Mouse (Mus musculus) erythroblast, embryonic 14.5 days (primary cell): ENCODE measurements around the gene Fam241b. TPM values are rescaled to one million over a fixed set of nuclear protein-coding genes. Genes with fewer than 3 reads are reported as not detected.
"Not testable (repeated sequence)": the region's sequence is repeated elsewhere in the genome, so short reads cannot be mapped to it uniquely, and the experiment has no call there.

ENCODE experiments used
- H3K27me3 ChIP-seq: 2 replicates; pipeline ENCODE4 v1.6.1; 2012; ENCODE audit warnings: inconsistent platforms; ENCODE audit not compliant: control insufficient read depth
- H3K36me3 ChIP-seq: 2 replicates; pipeline ENCODE4 v1.6.1; 2012; ENCODE audit warnings: mild to moderate bottlenecking, inconsistent platforms; ENCODE audit not compliant: control insufficient read depth
- H3K4me1 ChIP-seq: 2 replicates; pipeline ENCODE4 v1.6.1; 2012; ENCODE audit warnings: inconsistent platforms; ENCODE audit not compliant: control insufficient read depth
- H3K4me3 ChIP-seq: replicated peaks from 2 replicates; pipeline ENCODE3; 2012; ENCODE audit warnings: moderate library complexity, mild to moderate bottlenecking, inconsistent platforms
- H3K9me3 ChIP-seq: 2 replicates; pipeline ENCODE4 v1.6.1; 2012; ENCODE audit warnings: low read length, inconsistent platforms, mixed read lengths; ENCODE audit not compliant: control insufficient read depth
- GATA1 ChIP-seq: IDR thresholded peaks from 2 replicates; pipeline ENCODE4 v1.6.1; 2012; ENCODE audit warnings: low read length, inconsistent platforms, mixed read lengths
- TAL1 ChIP-seq: IDR thresholded peaks from 3 replicates; pipeline ENCODE4 v1.6.1; 2012; ENCODE audit warnings: low read length, inconsistent platforms, mixed read lengths
- polyA plus RNA-seq: library from polyadenylated mRNA; stranded (reverse); fragments of >175 nt; gene quantifications from 2 replicates; pipeline ENCODE4 v1.2.3, GENCODE M21; 2012

The Fam241b gene
- polyA plus RNA-seq, 1 experiment, result 0.02 TPM

GRCm38 (mm10) chr10:62086826-62087225, 56.9 kb downstream of the Fam241b start:
- Histone ChIP-seq H3K27me3 (no peaks in the 10 kb centered on the region), H3K9me3 (peaks cover 4% of the 10 kb centered on the region; the same call in 1 of the 2 replicates), H3K4me3 (no peak overlapping the region), H3K36me3 (no peaks in the 10 kb centered on the region), H3K4me1 (no peaks in the 10 kb centered on the region)
- TF ChIP-seq TAL1 (no peak), GATA1 (no peak)

GRCm38 (mm10) chr10:62086044-62086443, 57.7 kb downstream of the Fam241b start:
- Histone ChIP-seq H3K36me3 (no peaks in the 10 kb centered on the region), H3K9me3 (peaks cover 4% of the 10 kb centered on the region; the same call in 1 of the 2 replicates), H3K4me1 (no peaks in the 10 kb centered on the region), H3K27me3 (no peaks in the 10 kb centered on the region), H3K4me3 (no peak overlapping the region)
- TF ChIP-seq GATA1 (no peak), TAL1 (no peak)

GRCm38 (mm10) chr10:62076248-62077134, 67.2 kb downstream of the Fam241b start:
- Histone ChIP-seq H3K4me3 (no peak overlapping the region), H3K27me3 (no peaks in the 10 kb centered on the region), H3K4me1 (no peaks in the 10 kb centered on the region), H3K36me3 (no peaks in the 10 kb centered on the region), H3K9me3 (peaks cover 3% of the 10 kb centered on the region; the same call in 1 of the 2 replicates)
- TF ChIP-seq GATA1 (no peak), TAL1 (no peak)

GRCm38 (mm10) chr10:62071346-62071745, 72.4 kb downstream of the Fam241b start:
- not testable (repeated sequence) for H3K4me1 ChIP-seq, H3K36me3 ChIP-seq, H3K27me3 ChIP-seq, H3K9me3 ChIP-seq, H3K4me3 ChIP-seq

- Histone ChIP-seq H3K9me3 (no peaks in the 10 kb centered on the region), H3K4me3 (no peak overlapping the region), H3K4me1 (peaks cover 4% of the 10 kb centered on the region), H3K36me3 (no peaks in the 10 kb centered on the region), H3K27me3 (no peaks in the 10 kb centered on the region)
- TF ChIP-seq TAL1 (no peak), GATA1 (no peak)
Measured at GRCm38 (mm10) chr10:62070636-62071035, 73.1 kb downstream of the Fam241b start.

- H3K9me3 ChIP-seq, result no peaks in the 10 kb centered on the region
- no peak for TF ChIP-seq TAL1
Measured at GRCm38 (mm10) chr10:62069946-62070345, 73.8 kb downstream of the Fam241b start.

GRCm38 (mm10) chr10:62069398-62069797, 74.3 kb downstream of the Fam241b start:
- H3K4me1 ChIP-seq, result peaks cover 4% of the 10 kb centered on the region
- no peaks in the 10 kb centered on the region for H3K36me3 ChIP-seq
- TF ChIP-seq GATA1 (no peak), TAL1 (no peak)
- no peak overlapping the region for H3K4me3 ChIP-seq
- H3K9me3 ChIP-seq, result no peaks in the 10 kb centered on the region
- no peaks in the 10 kb centered on the region for H3K27me3 ChIP-seq

More at GRCm38 (mm10) chr10:62069946-62070345, 73.8 kb downstream of the Fam241b start:
- Histone ChIP-seq H3K4me3 (no peak overlapping the region), H3K4me1 (peaks cover 4% of the 10 kb centered on the region), H3K27me3 (no peaks in the 10 kb centered on the region), H3K36me3 (no peaks in the 10 kb centered on the region)

GRCm38 (mm10) chr10:62068532-62068931, 75.2 kb downstream of the Fam241b start:
- Histone ChIP-seq H3K36me3 (no peaks in the 10 kb centered on the region), H3K9me3 (no peaks in the 10 kb centered on the region), H3K4me1 (peaks cover 4% of the 10 kb centered on the region), H3K27me3 (no peaks in the 10 kb centered on the region), H3K4me3 (no peak overlapping the region)
- TF ChIP-seq GATA1 (no peak), TAL1 (no peak)

GRCm38 (mm10) chr10:62066213-62066612, 77.5 kb downstream of the Fam241b start:
- Histone ChIP-seq H3K9me3 (no peaks in the 10 kb centered on the region), H3K36me3 (no peaks in the 10 kb centered on the region), H3K27me3 (no peaks in the 10 kb centered on the region), H3K4me1 (peaks cover 4% of the 10 kb centered on the region), H3K4me3 (no peak overlapping the region)
- TF ChIP-seq TAL1 (no peak), GATA1 (no peak)
